Mouse (Mus musculus): ENCODE results near the gene Anxa9.

Anxa9 gene

GRCm38 (mm10) chr3:95247660-95248336 is 59.2 kb downstream of the Anxa9 start:
- no peak for DNase-seq (ENCODE audit: low spot score)

GRCm38 (mm10) chr3:95246465-95247231 is 60.3 kb downstream of the Anxa9 start:
- DNase-seq (ENCODE audit: low spot score) = no peak

Measured in embryo, embryonic 10.5 days (tissue).